Mouse (Mus musculus): Measurements from ENCODE around the gene Atp8b4.

Gene Atp8b4

GRCm38 (mm10) chr2:126434712-126435111 lies 65.8 kb downstream of the Atp8b4 start:
- in situ Hi-C loops (cut with MboI), result no loop called here

- in situ Hi-C loops (cut with MboI), result no loop called here
These were observed 66.2 kb downstream of the Atp8b4 start for GRCm38 (mm10) chr2:126434305-126434704.

GRCm38 (mm10) chr2:126432481-126433066 lies 67.9 kb downstream of the Atp8b4 start:
- in situ Hi-C loops (cut with MboI), result no loop called here

GRCm38 (mm10) chr2:126429282-126429681 lies 71.2 kb downstream of the Atp8b4 start:
- in situ Hi-C loops (cut with MboI), result no loop called here

GRCm38 (mm10) chr2:126425223-126425622 lies 75.3 kb downstream of the Atp8b4 start:
- in situ Hi-C loops (cut with MboI), result no loop called here

GRCm38 (mm10) chr2:126424714-126425113 lies 75.8 kb downstream of the Atp8b4 start:
- in situ Hi-C loops (cut with MboI), result no loop called here

GRCm38 (mm10) chr2:126420901-126421300 lies 79.6 kb downstream of the Atp8b4 start:
- in situ Hi-C loops (cut with MboI), result no loop called here

GRCm38 (mm10) chr2:126418916-126419315 lies 81.6 kb downstream of the Atp8b4 start:
- in situ Hi-C loops (cut with MboI), result no loop called here

GRCm38 (mm10) chr2:126416772-126417171 lies 83.7 kb downstream of the Atp8b4 start:
- in situ Hi-C loops (cut with MboI), result no loop called here

- in situ Hi-C loops (cut with MboI), result no loop called here
These were observed 84.5 kb downstream of the Atp8b4 start for GRCm38 (mm10) chr2:126415981-126416380.

GRCm38 (mm10) chr2:126412759-126413158 lies 87.7 kb downstream of the Atp8b4 start:
- in situ Hi-C loops (cut with MboI), result no loop called here

- in situ Hi-C loops (cut with MboI), result no loop called here
These were observed 101.0 kb downstream of the Atp8b4 start for GRCm38 (mm10) chr2:126399454-126399853.

GRCm38 (mm10) chr2:126399017-126399416 lies 101.5 kb downstream of the Atp8b4 start:
- in situ Hi-C loops (cut with MboI), result no loop called here

- in situ Hi-C loops (cut with MboI), result no loop called here
These were observed 102.3 kb downstream of the Atp8b4 start for GRCm38 (mm10) chr2:126398216-126398615.

GRCm38 (mm10) chr2:126397513-126397912 lies 103.0 kb downstream of the Atp8b4 start:
- in situ Hi-C loops (cut with MboI), result no loop called here

GRCm38 (mm10) chr2:126394924-126395323 lies 105.5 kb downstream of the Atp8b4 start:
- in situ Hi-C loops (cut with MboI), result no loop called here

GRCm38 (mm10) chr2:126387458-126388037 lies 112.9 kb downstream of the Atp8b4 start:
- in situ Hi-C loops (cut with MboI), result no loop called here

GRCm38 (mm10) chr2:126386056-126386455 lies 114.4 kb downstream of the Atp8b4 start:
- in situ Hi-C loops (cut with MboI), result no loop called here

GRCm38 (mm10) chr2:126380300-126380699 lies 120.2 kb downstream of the Atp8b4 start:
- in situ Hi-C loops (cut with MboI), result no loop called here

- in situ Hi-C loops (cut with MboI), result no loop called here
These were observed 128.8 kb downstream of the Atp8b4 start for GRCm38 (mm10) chr2:126371634-126372033.

- in situ Hi-C loops (cut with MboI), result no loop called here
These were observed 130.7 kb downstream of the Atp8b4 start for GRCm38 (mm10) chr2:126369815-126370214.

- in situ Hi-C loops (cut with MboI), result no loop called here
These were observed 136.4 kb downstream of the Atp8b4 start for GRCm38 (mm10) chr2:126363745-126364725.

Measured in mature B cell (primary cell).